Mouse (Mus musculus) liver, postnatal 0 days (tissue): ENCODE data around the gene Fgf11. TPM values are rescaled to one million over a fixed set of nuclear protein-coding genes. Genes with fewer than 3 reads are reported as not detected.

Source experiments
- ATAC-seq: fragments of 200-750 bp; cut with Nextera tagmentation; 2 replicates; pipeline ENCODE4 v1.8.0; 2017; ENCODE audit warnings: mild to moderate bottlenecking, moderate library complexity
- DNase-seq: peaks from one replicate; pipeline ENCODE4 v3.0.0-alpha.2; 2016
- H3K27ac ChIP-seq: fragments of 300-500 bp; sonication (generic); 2 replicates; pipeline ENCODE4 v1.5.1; 2014; ENCODE audit warnings: antibody characterized with exemption, moderate library complexity, mild to moderate bottlenecking, low read depth
- H3K27me3 ChIP-seq: fragments of 300-500 bp; sonication (generic); 2 replicates; pipeline ENCODE4 v1.6.1; 2014; ENCODE audit warnings: low read length, control low read depth, mixed read lengths; ENCODE audit not compliant: insufficient read depth
- H3K36me3 ChIP-seq: fragments of 300-500 bp; sonication (generic); replicated peaks from 2 replicates; pipeline ENCODE4 v1.6.1; 2014; ENCODE audit warnings: mild to moderate bottlenecking, control low read depth, low read length, moderate library complexity, mixed read lengths; ENCODE audit not compliant: insufficient read depth
- H3K4me1 ChIP-seq: fragments of 300-500 bp; sonication (generic); 2 replicates; pipeline ENCODE4 v1.6.1; 2014; ENCODE audit warnings: antibody characterized with exemption, mild to moderate bottlenecking, control low read depth; ENCODE audit not compliant: insufficient read depth
- H3K4me2 ChIP-seq: fragments of 300-500 bp; sonication (generic); 2 replicates; pipeline ENCODE4 v1.6.1; 2014; ENCODE audit warnings: low read depth, mild to moderate bottlenecking, low read length, moderate library complexity, mixed read lengths
- H3K4me3 ChIP-seq: fragments of 300-500 bp; sonication (generic); 2 replicates; pipeline ENCODE4 v1.5.1; 2014; ENCODE audit warnings: low read depth, low read length
- H3K9ac ChIP-seq: fragments of 300-500 bp; sonication (generic); replicated peaks from 2 replicates; pipeline ENCODE4 v1.6.1; 2014; ENCODE audit warnings: mild to moderate bottlenecking, moderate library complexity
- H3K9me3 ChIP-seq: fragments of 300-500 bp; sonication (generic); 2 replicates; pipeline ENCODE4 v1.6.1; 2016; ENCODE audit warnings: mild to moderate bottlenecking, control low read depth, low read length, mixed read lengths
- CTCF ChIP-seq: sonication (generic); IDR thresholded peaks from 2 replicates; pipeline ENCODE4 v1.5.1; 2016; ENCODE audit warnings: antibody characterized with exemption, low read depth
- EP300 ChIP-seq: IDR thresholded peaks from 2 replicates; pipeline ENCODE4 v1.6.1; 2016; ENCODE audit warnings: antibody characterized with exemption, low read depth, mild to moderate bottlenecking
- WGBS: fragments of 180-500 bp; shearing (Covaris S2); extraction: QIAGEN DNeasy Blood & Tissue Kit; methylation state at CpG from one replicate; pipeline ENCODE4 v1.1.7; 2014; ENCODE audit not compliant: insufficient replicate concordance; 5-methylcytosine and 5-hydroxymethylcytosine counted together
- polyA plus RNA-seq: library from polyadenylated mRNA; unstranded; fragments of >200 nt; fragmentation: Nextera tagmentation; extraction: Ambion mirVana; gene quantifications from 2 replicates; pipeline ENCODE4 v1.2.1, GENCODE M21; 2015

Gene Fgf11
- polyA plus RNA-seq, 1 experiment from 2014 or later = 0.04 TPM

- ATAC-seq = no peak
- Histone ChIP-seq H3K4me1 (peaks cover 46% of the 10 kb centered on the region), H3K36me3 (0 out of 2 replicates have a peak, but pooled peaks cover 4% of the 10 kb centered on the region), H3K27ac (no peak overlapping the region), H3K9me3 (no peaks in the 10 kb centered on the region), H3K27me3 (peaks cover 39% of the 10 kb centered on the region), H3K4me2 (no peak overlapping the region), H3K4me3 (no peak overlapping the region), H3K9ac (no peak overlapping the region)
- DNase-seq = no peak
- TF ChIP-seq EP300 (no peak), CTCF (no peak)
- WGBS = 36% methylated on average over 4 of the region's 4 CpGs
Measured at GRCm38 (mm10) chr11:69835966-69836335, 34.3 kb upstream of the Fgf11 start.

GRCm38 (mm10) chr11:69835326-69835965 is 33.8 kb upstream of the Fgf11 start:
- no peak for ATAC-seq
- Histone ChIP-seq H3K9ac (no peak overlapping the region), H3K9me3 (no peaks in the 10 kb centered on the region), H3K27ac (no peak overlapping the region), H3K36me3 (0 out of 2 replicates have a peak, but pooled peaks cover 4% of the 10 kb centered on the region), H3K27me3 (peaks cover 39% of the 10 kb centered on the region), H3K4me3 (no peak overlapping the region), H3K4me2 (no peak overlapping the region), H3K4me1 (peaks cover 46% of the 10 kb centered on the region)
- 28% methylated on average over 9 of the region's 9 CpGs for WGBS
- no peak for DNase-seq
- TF ChIP-seq CTCF (no peak), EP300 (no peak)

DNA sequence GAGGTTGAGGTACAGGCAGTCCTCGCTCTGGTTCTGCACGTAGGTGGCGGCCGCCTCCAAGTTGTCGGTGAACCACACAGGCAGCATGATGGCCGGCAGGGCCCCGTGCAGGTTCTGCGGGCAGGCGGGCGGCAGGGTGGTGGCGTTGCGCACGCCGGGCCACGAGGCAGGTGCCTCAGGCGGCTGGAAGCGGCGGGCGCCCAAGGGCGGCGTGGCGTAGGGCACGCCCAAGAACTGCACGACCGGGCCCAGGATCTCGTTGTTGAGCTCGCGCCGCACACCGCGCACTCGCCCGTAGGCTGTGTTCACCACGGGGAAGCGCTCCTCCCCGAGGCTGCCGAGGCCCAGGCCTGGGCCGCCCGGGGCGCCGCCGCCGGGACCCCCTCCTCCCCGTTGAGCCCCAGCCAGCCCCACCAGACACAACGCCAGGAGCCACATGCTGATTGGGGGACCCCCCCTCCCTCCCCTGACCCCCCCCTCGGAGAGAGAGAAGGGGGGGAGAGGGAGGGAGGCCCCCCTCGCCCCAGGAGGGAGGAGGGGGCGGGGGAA is 32.4 kb upstream of the Fgf11 start:
- Histone ChIP-seq H3K27ac (no peak overlapping the region), H3K9ac (peak overlapping the region; percentile 62), H3K4me1 (peaks cover 35% of the 10 kb centered on the region), H3K9me3 (no peaks in the 10 kb centered on the region), H3K27me3 (peaks cover 39% of the 10 kb centered on the region), H3K36me3 (0 out of 2 replicates have a peak, but pooled peaks cover 2% of the 10 kb centered on the region), H3K4me2 (peak overlapping the region; percentile 81), H3K4me3 (peak overlapping the region; percentile 40)
- WGBS = 6% methylated on average over 34 of the region's 48 CpGs
- DNase-seq (peak; percentile 74), ATAC-seq (peak; percentile 12)
- TF ChIP-seq EP300 = no peak
- TF ChIP-seq CTCF = no peak

GRCm38 (mm10) chr11:69833554-69833953 is 31.9 kb upstream of the Fgf11 start:
- TF ChIP-seq EP300 (no peak), CTCF (no peak)
- Histone ChIP-seq H3K27ac (no peak overlapping the region), H3K9ac (peak overlapping the region; percentile 62), H3K4me3 (peak overlapping the region; percentile 40), H3K27me3 (peaks cover 39% of the 10 kb centered on the region), H3K36me3 (0 out of 2 replicates have a peak, but pooled peaks cover 2% of the 10 kb centered on the region), H3K9me3 (no peaks in the 10 kb centered on the region), H3K4me1 (peaks cover 31% of the 10 kb centered on the region), H3K4me2 (peak overlapping the region; percentile 81)
- no peak for ATAC-seq
- 43% methylated on average over 8 of the region's 8 CpGs for WGBS
- DNase-seq = no peak

DNA sequence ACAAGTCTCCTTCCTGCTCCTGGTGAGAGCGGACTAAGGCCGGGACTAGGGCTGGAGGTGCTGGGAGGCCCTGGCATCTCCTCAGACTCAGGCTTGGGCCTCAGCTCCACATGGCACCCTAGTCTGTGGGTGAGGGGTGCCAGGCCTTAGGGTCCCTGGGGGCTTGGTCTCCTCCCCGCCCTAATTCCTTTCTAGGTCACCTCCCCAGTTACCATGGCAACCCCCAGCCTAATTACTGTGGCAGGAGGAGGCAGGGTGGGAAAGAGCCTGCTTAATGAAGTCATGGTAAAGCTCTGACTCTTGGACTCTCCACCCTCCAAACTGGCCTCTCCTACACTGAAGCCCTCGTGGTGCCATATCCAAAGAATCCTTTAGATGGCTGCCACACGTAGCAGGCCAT is 27.2 kb upstream of the Fgf11 start:
- H3K9ac ChIP-seq = no peak overlapping the region
- no peak overlapping the region for H3K4me2 ChIP-seq
- no peak for ATAC-seq
- TF ChIP-seq CTCF (no peak), EP300 (no peak)
- 0 out of 2 replicates have a peak, but pooled peaks cover 2% of the 10 kb centered on the region for H3K36me3 ChIP-seq
- peaks cover 6% of the 10 kb centered on the region; the same call in 1 of the 2 replicates for H3K27me3 ChIP-seq
- H3K27ac ChIP-seq = no peak overlapping the region
- H3K9me3 ChIP-seq = no peaks in the 10 kb centered on the region
- H3K4me1 ChIP-seq = peaks cover 6% of the 10 kb centered on the region
- no peak overlapping the region for H3K4me3 ChIP-seq
- WGBS = 83% methylated on average over 5 of the region's 5 CpGs
- no peak for DNase-seq

- TF ChIP-seq EP300 = no peak
- no peak for TF ChIP-seq CTCF
Measured at GRCm38 (mm10) chr11:69823456-69823855, 21.8 kb upstream of the Fgf11 start.

More at GRCm38 (mm10) chr11:69823456-69823855, 21.8 kb upstream of the Fgf11 start:
- H3K36me3 ChIP-seq = no peaks in the 10 kb centered on the region
- no peaks in the 10 kb centered on the region for H3K27me3 ChIP-seq
- 69% methylated on average over 2 of the region's 2 CpGs for WGBS
- no peak overlapping the region for H3K4me2 ChIP-seq
- no peaks in the 10 kb centered on the region for H3K9me3 ChIP-seq
- DNase-seq (no peak), ATAC-seq (no peak)
- H3K4me3 ChIP-seq = no peak overlapping the region
- no peaks in the 10 kb centered on the region for H3K4me1 ChIP-seq
- H3K9ac ChIP-seq = no peak overlapping the region
- no peak overlapping the region for H3K27ac ChIP-seq
